Mouse (Mus musculus) MEL (cell line): ENCODE measurements around the gene Cryga. TPM values are rescaled to one million over a fixed set of nuclear protein-coding genes. Genes with fewer than 3 reads are reported as not detected.

Experiments
- DNase-seq: peaks from one replicate; pipeline ENCODE4 v3.0.0; 2011; ENCODE audit warnings: low read depth, low spot score
- H3K27ac ChIP-seq: 2 replicates; pipeline ENCODE4 v1.5.1; 2012; ENCODE audit warnings: low read depth, mild to moderate bottlenecking, control low read depth, low read length, moderate library complexity; ENCODE audit not compliant: control insufficient read depth
- H3K27me3 ChIP-seq, 2 experiments: fragments of 150-350 bp in 1 of 2; sonication (generic) in 1 of 2; 2 replicates each; pipeline ENCODE4 v1.6.1; 2012; ENCODE audit warnings: low read length in 2 of 2, mild to moderate bottlenecking in 2 of 2, improper control_type of control experiment in 1 of 2, moderate library complexity in 1 of 2; ENCODE audit not compliant: insufficient read depth in 2 of 2, control insufficient read depth in 1 of 2
- H3K36me3 ChIP-seq, 2 experiments: 2 replicates each; pipeline ENCODE4 v1.6.1; 2012 to 2014; ENCODE audit warnings: low read length in 2 of 2, improper control_type of control experiment in 1 of 2, inconsistent platforms in 1 of 2, mild to moderate bottlenecking in 1 of 2; ENCODE audit not compliant: insufficient read depth in 2 of 2, control insufficient read depth in 1 of 2
- H3K4me1 ChIP-seq, 2 experiments: fragments of 150-350 bp in 1 of 2; sonication (generic) in 1 of 2; 2 replicates each; pipeline ENCODE4 v1.6.1; 2012; ENCODE audit warnings: low read length in 2 of 2, improper control_type of control experiment in 1 of 2, mild to moderate bottlenecking in 1 of 2; ENCODE audit not compliant: insufficient read depth in 2 of 2, control insufficient read depth in 1 of 2
- H3K4me3 ChIP-seq, 2 experiments: fragments of 150-350 bp in 1 of 2; sonication (generic) in 1 of 2; 2 replicates each; pipeline ENCODE4 v1.5.1; 2012; ENCODE audit warnings: low read depth in 2 of 2, low read length in 2 of 2, mild to moderate bottlenecking in 2 of 2, moderate library complexity in 2 of 2, control low read depth in 1 of 2, improper control_type of control experiment in 1 of 2; ENCODE audit not compliant: control insufficient read depth in 1 of 2, insufficient read depth in 1 of 2
- H3K79me2 ChIP-seq: 2 replicates; pipeline ENCODE4 v1.6.1; 2012; ENCODE audit warnings: mild to moderate bottlenecking, low read length, moderate library complexity; ENCODE audit not compliant: control insufficient read depth, poor library complexity, insufficient read depth
- H3K9ac ChIP-seq: 2 replicates; pipeline ENCODE4 v1.6.1; 2012; ENCODE audit warnings: low read depth, mild to moderate bottlenecking, control low read depth, low read length, moderate library complexity; ENCODE audit not compliant: control insufficient read depth, poor library complexity, severe bottlenecking
- H3K9me3 ChIP-seq: fragments of 150-350 bp; sonication (generic); replicated peaks from 2 replicates; pipeline ENCODE4 v1.6.1; 2012; ENCODE audit warnings: mild to moderate bottlenecking, low read length, improper control_type of control experiment, moderate library complexity; ENCODE audit not compliant: insufficient read depth
- BHLHE40 ChIP-seq: IDR thresholded peaks from 2 replicates; pipeline ENCODE4 v1.6.1; 2012; ENCODE audit warnings: low read depth, mild to moderate bottlenecking, inconsistent platforms, low read length, improper control_type of control experiment, borderline replicate concordance
- CTCF ChIP-seq, 3 experiments: IDR thresholded peaks in 2 of 3; conservative IDR thresholded peaks in 1 of 3; 2 replicates each; pipeline ENCODE4 v1.5.1; 2011 to 2012; ENCODE audit warnings: low read length in 3 of 3, low read depth in 2 of 3, mild to moderate bottlenecking in 2 of 3, improper control_type of control experiment in 1 of 3, inconsistent platforms in 1 of 3, mixed read lengths in 1 of 3, moderate library complexity in 1 of 3; ENCODE audit not compliant: control insufficient read depth in 1 of 3, insufficient read depth in 1 of 3, poor library complexity in 1 of 3, severe bottlenecking in 1 of 3
- ELF1 ChIP-seq: IDR thresholded peaks from 2 replicates; pipeline ENCODE4 v1.6.1; 2014; ENCODE audit warnings: low read depth, mild to moderate bottlenecking, inconsistent platforms, low read length, improper control_type of control experiment, moderate library complexity
- HCFC1 ChIP-seq: IDR thresholded peaks from 2 replicates; pipeline ENCODE4 v1.6.1; 2012; ENCODE audit warnings: low read depth, mild to moderate bottlenecking, inconsistent platforms, low read length, improper control_type of control experiment, moderate library complexity
- KAT2A ChIP-seq: conservative IDR thresholded peaks from 2 replicates; pipeline ENCODE4 v1.6.1; 2012; ENCODE audit warnings: low read depth, low read length, improper control_type of control experiment, inconsistent platforms
- MAFK ChIP-seq: IDR thresholded peaks from 2 replicates; pipeline ENCODE4 v1.6.1; 2011; ENCODE audit warnings: low read depth, mild to moderate bottlenecking, low read length, improper control_type of control experiment, borderline replicate concordance
- MAX ChIP-seq: IDR thresholded peaks from 2 replicates; pipeline ENCODE4 v1.6.1; 2011; ENCODE audit warnings: low read length, improper control_type of control experiment
- MEF2A ChIP-seq: IDR thresholded peaks from 2 replicates; pipeline ENCODE4 v1.6.1; 2014; ENCODE audit warnings: low read depth, mild to moderate bottlenecking, inconsistent platforms, low read length, improper control_type of control experiment; ENCODE audit not compliant: poor library complexity, insufficient replicate concordance, severe bottlenecking; ENCODE audit errors: extremely low read depth
- MXI1 ChIP-seq: IDR thresholded peaks from 2 replicates; pipeline ENCODE4 v1.6.1; 2011; ENCODE audit warnings: mild to moderate bottlenecking, low read depth, low read length, improper control_type of control experiment
- NELFE ChIP-seq: IDR thresholded peaks from 2 replicates; pipeline ENCODE4 v1.6.1; 2011; ENCODE audit warnings: low read depth, low read length, improper control_type of control experiment
- NRF1 ChIP-seq: IDR thresholded peaks from 2 replicates; pipeline ENCODE4 v1.6.1; 2014; ENCODE audit warnings: low read depth, mild to moderate bottlenecking, inconsistent platforms, low read length, improper control_type of control experiment, moderate library complexity; ENCODE audit not compliant: poor library complexity, insufficient read depth, severe bottlenecking
- POLR2A ChIP-seq, 2 experiments: IDR thresholded peaks; 2 replicates each; pipeline ENCODE4 v1.6.1; 2011 to 2012; ENCODE audit warnings: low read length in 2 of 2, mild to moderate bottlenecking in 2 of 2, control low read depth in 1 of 2, improper control_type of control experiment in 1 of 2, low read depth in 1 of 2, moderate library complexity in 1 of 2; ENCODE audit not compliant: control insufficient read depth in 1 of 2, insufficient read depth in 1 of 2, poor library complexity in 1 of 2
- POLR2AphosphoS5 ChIP-seq: IDR thresholded peaks from 2 replicates; pipeline ENCODE4 v1.6.1; 2012; ENCODE audit warnings: low read depth, borderline replicate concordance, mild to moderate bottlenecking, inconsistent platforms, low read length, moderate library complexity, mixed read lengths
- RCOR1 ChIP-seq: IDR thresholded peaks from 2 replicates; pipeline ENCODE4 v1.6.1; 2012; ENCODE audit warnings: low read depth, mild to moderate bottlenecking, inconsistent platforms, low read length, improper control_type of control experiment
- SIN3A ChIP-seq: IDR thresholded peaks from 2 replicates; pipeline ENCODE4 v1.6.1; 2012; ENCODE audit warnings: low read length, improper control_type of control experiment, inconsistent platforms
- SMC3 ChIP-seq: IDR thresholded peaks from 2 replicates; pipeline ENCODE4 v1.6.1; 2011; ENCODE audit warnings: low read depth, low read length, improper control_type of control experiment
- TAL1 ChIP-seq: IDR thresholded peaks from 2 replicates; pipeline ENCODE4 v1.6.1; 2012; ENCODE audit warnings: mild to moderate bottlenecking, inconsistent platforms, low read length, moderate library complexity, mixed read lengths
- TBP ChIP-seq: IDR thresholded peaks from 2 replicates; pipeline ENCODE4 v1.8.0; 2011; ENCODE audit warnings: low read depth, low read length, improper control_type of control experiment
- USF1 ChIP-seq: IDR thresholded peaks from 2 replicates; pipeline ENCODE4 v1.6.1; 2014; ENCODE audit warnings: low read depth, mild to moderate bottlenecking, inconsistent platforms, low read length, improper control_type of control experiment, moderate library complexity
- ZC3H11A ChIP-seq: IDR thresholded peaks from 2 replicates; pipeline ENCODE4 v1.6.1; 2012; ENCODE audit warnings: low read depth, mild to moderate bottlenecking, inconsistent platforms, low read length, improper control_type of control experiment
- ZKSCAN1 ChIP-seq: IDR thresholded peaks from 2 replicates; pipeline ENCODE4 v1.6.1; 2012; ENCODE audit warnings: low read depth, mild to moderate bottlenecking, inconsistent platforms, low read length, improper control_type of control experiment, moderate library complexity
- polyA plus RNA-seq, 2 experiments: library from polyadenylated mRNA; stranded (reverse) in 1 of 2; unstranded in 1 of 2; fragments of >175 nt in 1 of 2; fragments of >200 nt in 1 of 2; gene quantifications; 2 replicates each; pipeline versions ENCODE4 v1.2.1 to v1.2.4; 2012; ENCODE audit warnings: low replicate concordance in 2 of 2, low read depth in 1 of 2; ENCODE audit not compliant: insufficient read length in 2 of 2, insufficient read depth in 1 of 2, missing spikeins in 1 of 2
- total RNA-seq: library from RNA; depleted of rRNA; stranded (reverse); fragments of 300-350 nt; gene quantifications from 2 replicates; pipeline ENCODE4 v1.2.3, GENCODE M21; 2012

Cryga gene
- total and polyA plus RNA-seq, 3 experiments, result not detected

GRCm38 (mm10) chr1:65137560-65137959, 34.4 kb upstream of the Cryga start:
- Histone ChIP-seq H3K4me1 (no peaks in the 10 kb centered on the region), H3K27ac (no peak overlapping the region), H3K9ac (no peak overlapping the region), H3K4me3 (no peak overlapping the region), H3K36me3 (no peaks in the 10 kb centered on the region), H3K9me3 (no peaks in the 10 kb centered on the region), H3K79me2 (no peaks in the 10 kb centered on the region), H3K27me3 (no peaks in the 10 kb centered on the region)
- no peak for TF ChIP-seq USF1
- no peak for TF ChIP-seq NELFE
- no peak for TF ChIP-seq KAT2A
- TF ChIP-seq CTCF (IDR thresholded peaks at IDR 0.05 in 2 of 3, conservative IDR thresholded peaks at IDR 0.05 in 1 of 3; ENCODE audit: control insufficient read depth in 1 of 3, insufficient read depth in 1 of 3, low read depth in 2 of 3, low read length in 3 of 3, poor library complexity in 1 of 3, severe bottlenecking in 1 of 3), result no peak
- TF ChIP-seq TBP, result no peak
- no peak for DNase-seq

- Histone ChIP-seq H3K36me3 (no peaks in the 10 kb centered on the region), H3K4me3 (no peak overlapping the region), H3K9ac (no peak overlapping the region), H3K4me1 (no peaks in the 10 kb centered on the region), H3K9me3 (no peaks in the 10 kb centered on the region), H3K79me2 (no peaks in the 10 kb centered on the region), H3K27me3 (no peaks in the 10 kb centered on the region), H3K27ac (no peak overlapping the region)
- no peak for TF ChIP-seq POLR2A (IDR thresholded peaks at IDR 0.05; ENCODE audit: control insufficient read depth in 1 of 2, insufficient read depth in 1 of 2, low read depth in 1 of 2, low read length in 2 of 2, poor library complexity in 1 of 2)
- no peak for TF ChIP-seq RCOR1
- TF ChIP-seq MXI1, result no peak
- TF ChIP-seq ZKSCAN1, result no peak
- TF ChIP-seq TAL1, result no peak
- no peak for TF ChIP-seq BHLHE40
- TF ChIP-seq MAFK, result no peak
- no peak for TF ChIP-seq ZC3H11A
- no peak for TF ChIP-seq MEF2A
- TF ChIP-seq POLR2AphosphoS5, result no peak
- TF ChIP-seq SIN3A, result no peak
- no peak for TF ChIP-seq SMC3
- TF ChIP-seq HCFC1, result no peak
- TF ChIP-seq CTCF (IDR thresholded peaks at IDR 0.05 in 2 of 3, conservative IDR thresholded peaks at IDR 0.05 in 1 of 3; ENCODE audit: control insufficient read depth in 1 of 3, insufficient read depth in 1 of 3, low read depth in 2 of 3, low read length in 3 of 3, poor library complexity in 1 of 3, severe bottlenecking in 1 of 3), result no peak
- no peak for TF ChIP-seq ELF1
- TF ChIP-seq MAX, result no peak
- TF ChIP-seq NRF1, result no peak
- TF ChIP-seq KAT2A, result no peak
- DNase-seq, result no peak
These were observed 29.7 kb upstream of the Cryga start for GRCm38 (mm10) chr1:65132833-65133232.
